Mouse (Mus musculus): Measurements from ENCODE around the gene Cd82. TPM values are rescaled to one million over a fixed set of nuclear protein-coding genes. Genes with fewer than 3 reads are reported as not detected.

The Cd82 gene
- polyA plus RNA-seq, 1 experiment = 118 TPM

DNA sequence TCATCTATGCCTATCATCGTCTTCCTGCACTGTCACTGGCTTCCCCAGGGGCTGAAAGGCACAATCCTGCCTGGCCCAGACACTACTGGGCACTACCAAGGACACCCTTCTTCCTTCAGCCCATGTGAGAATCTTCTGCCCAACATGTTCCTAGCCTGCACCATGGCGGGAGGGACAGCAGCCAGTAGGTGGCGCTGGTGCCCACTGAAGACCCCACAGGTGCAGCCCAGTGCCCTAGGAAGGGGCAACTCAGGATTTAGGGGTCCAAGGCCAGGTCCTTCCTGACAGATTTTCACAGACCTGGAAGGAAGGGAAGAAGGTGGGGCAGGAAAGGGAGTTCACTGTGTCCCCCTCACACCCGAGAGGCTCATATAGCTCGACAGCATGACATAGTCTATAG is 47.7 kb downstream of the Cd82 start:
- H3K79me3 ChIP-seq (ENCODE audit: low read depth) = no peaks in the 10 kb centered on the region
- H3K4me3 ChIP-seq (ENCODE audit: insufficient read depth, poor library complexity, severe bottlenecking) = no peak overlapping the region
- peak; percentile 88 for TF ChIP-seq CTCF (IDR thresholded peaks at IDR 0.05; ENCODE audit: control insufficient read depth, insufficient read depth, insufficient read length)
- no peak for TF ChIP-seq MYOD1 (IDR thresholded peaks at IDR 0.05; ENCODE audit: control insufficient read depth, insufficient read length, low read depth)
- no peak overlapping the region for H3ac ChIP-seq (ENCODE audit: control insufficient read depth, insufficient read length, low read depth)
- H3K36me3 ChIP-seq (ENCODE audit: control insufficient read depth, insufficient read depth) = no peaks in the 10 kb centered on the region
- no peaks in the 10 kb centered on the region for H3K79me2 ChIP-seq (ENCODE audit: control insufficient read depth, insufficient read depth)
- peaks cover 4% of the 10 kb centered on the region for H3K27me3 ChIP-seq (ENCODE audit: control insufficient read depth, insufficient read depth, insufficient read length)

DNA sequence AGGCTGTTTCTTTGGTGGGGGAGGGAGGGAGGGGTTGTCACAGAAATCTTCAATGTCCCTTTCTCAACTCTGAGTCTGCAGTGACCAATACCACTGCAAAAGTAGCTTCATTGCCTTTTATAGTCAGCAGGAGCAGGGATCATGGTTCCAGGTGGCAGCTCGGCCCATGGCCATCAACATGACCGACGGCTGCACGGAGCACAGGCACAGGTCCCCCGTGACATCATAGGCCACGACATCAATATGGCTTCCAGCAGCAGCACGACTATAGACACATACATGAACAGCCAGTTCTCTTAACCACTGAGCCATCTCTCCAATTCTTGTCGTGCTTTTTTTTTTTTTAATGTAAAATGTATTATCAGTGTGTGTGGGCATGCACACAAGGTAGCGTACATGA is 48.8 kb downstream of the Cd82 start:
- H3K79me2 ChIP-seq (ENCODE audit: control insufficient read depth, insufficient read depth) = no peaks in the 10 kb centered on the region
- TF ChIP-seq MAX (IDR thresholded peaks at IDR 0.05) (no peak), CTCF (IDR thresholded peaks at IDR 0.05; ENCODE audit: control insufficient read depth, insufficient read depth, insufficient read length) (no peak)
- H3K4me3 ChIP-seq (ENCODE audit: insufficient read depth, poor library complexity, severe bottlenecking) = no peak overlapping the region
- peaks cover 5% of the 10 kb centered on the region for H3K27me3 ChIP-seq (ENCODE audit: control insufficient read depth, insufficient read depth, insufficient read length)
- no peaks in the 10 kb centered on the region for H3K36me3 ChIP-seq (ENCODE audit: control insufficient read depth, insufficient read depth)
- H3K79me3 ChIP-seq (ENCODE audit: low read depth) = no peaks in the 10 kb centered on the region
- H3ac ChIP-seq (ENCODE audit: control insufficient read depth, insufficient read length, low read depth) = no peak overlapping the region

DNA sequence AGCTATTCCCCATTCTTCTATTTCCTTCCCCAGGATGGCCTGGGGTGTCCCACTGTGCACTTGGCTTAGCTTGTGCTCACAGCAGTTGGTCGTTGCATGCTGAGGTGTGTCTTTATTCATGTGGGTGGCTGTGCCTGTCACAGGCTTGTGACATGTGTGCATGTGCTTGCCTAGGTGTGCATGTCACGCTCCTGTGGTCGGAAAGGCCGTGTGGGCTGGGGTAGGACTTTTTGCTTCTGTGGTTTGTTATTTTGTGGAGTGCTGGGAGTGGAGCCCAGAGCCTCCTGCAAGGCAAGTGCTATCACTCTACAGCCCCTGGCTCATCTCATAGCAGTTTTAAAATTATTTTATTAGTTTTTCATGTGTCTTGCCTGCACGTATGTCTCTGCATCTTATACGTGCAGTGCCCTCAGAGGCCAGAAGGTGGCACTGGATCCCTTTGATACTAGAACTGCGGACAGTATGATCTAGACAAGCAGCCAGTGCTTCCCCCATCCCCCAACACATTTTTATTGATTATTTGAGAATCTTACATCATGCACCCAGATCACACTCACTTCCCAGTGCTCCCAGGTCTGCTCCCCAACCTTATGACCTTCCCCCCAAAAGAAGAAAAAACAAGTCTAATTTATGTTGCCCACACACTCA is 49.4 kb downstream of the Cd82 start:
- TF ChIP-seq MYOD1 (IDR thresholded peaks at IDR 0.05; ENCODE audit: control insufficient read depth, insufficient read length, low read depth) (no peak), MYOG (IDR thresholded peaks at IDR 0.05; ENCODE audit: control insufficient read depth, extremely low read depth, insufficient read length) (no peak), FOSL1 (IDR thresholded peaks at IDR 0.05; ENCODE audit: insufficient read depth, low read length, poor library complexity, severe bottlenecking) (no peak), USF1 (IDR thresholded peaks at IDR 0.05; ENCODE audit: low read depth) (no peak), CTCF (IDR thresholded peaks at IDR 0.05; ENCODE audit: control insufficient read depth, insufficient read depth, insufficient read length) (peak; percentile 67), MAX (IDR thresholded peaks at IDR 0.05) (no peak)
- Histone ChIP-seq H3K36me3 (ENCODE audit: control insufficient read depth, insufficient read depth) (no peaks in the 10 kb centered on the region), H3K27me3 (ENCODE audit: control insufficient read depth, insufficient read depth, insufficient read length) (peaks cover 10% of the 10 kb centered on the region), H3K4me3 (ENCODE audit: insufficient read depth, poor library complexity, severe bottlenecking) (no peak overlapping the region), H3K79me2 (ENCODE audit: control insufficient read depth, insufficient read depth) (no peaks in the 10 kb centered on the region), H3K79me3 (ENCODE audit: low read depth) (no peaks in the 10 kb centered on the region), H3ac (ENCODE audit: control insufficient read depth, insufficient read length, low read depth) (no peak overlapping the region)

DNA sequence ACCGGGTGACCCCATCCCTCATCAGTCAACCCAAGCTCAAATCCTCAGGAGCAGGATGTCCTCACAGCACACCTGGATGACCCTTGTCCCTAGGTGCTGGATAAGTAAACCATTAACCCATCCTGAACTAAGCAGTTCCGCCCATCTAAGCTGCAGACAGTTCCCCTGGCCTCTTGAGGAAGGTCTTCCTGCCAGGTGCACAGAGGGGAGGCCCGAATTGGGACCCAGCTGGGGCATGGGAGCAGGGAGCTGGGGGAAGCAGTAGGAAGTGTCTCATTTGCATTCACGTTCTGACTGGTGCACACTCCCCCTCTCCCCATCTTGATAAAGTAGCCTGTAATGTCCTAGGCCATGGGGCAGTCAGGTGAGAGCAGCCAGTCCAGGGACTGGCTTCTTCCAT is 50.8 kb downstream of the Cd82 start:
- TF ChIP-seq MAX (IDR thresholded peaks at IDR 0.05) = no peak
- TF ChIP-seq MYOD1 (IDR thresholded peaks at IDR 0.05; ENCODE audit: control insufficient read depth, insufficient read length, low read depth) = no peak
- TF ChIP-seq USF1 (IDR thresholded peaks at IDR 0.05; ENCODE audit: low read depth) = no peak
- TF ChIP-seq CTCF (IDR thresholded peaks at IDR 0.05; ENCODE audit: control insufficient read depth, insufficient read depth, insufficient read length) = no peak
- TF ChIP-seq MYOG (IDR thresholded peaks at IDR 0.05; ENCODE audit: control insufficient read depth, extremely low read depth, insufficient read length) = no peak
- TF ChIP-seq CEBPB (IDR thresholded peaks at IDR 0.05; ENCODE audit: low read depth) = no peak
- TF ChIP-seq FOSL1 (IDR thresholded peaks at IDR 0.05; ENCODE audit: insufficient read depth, low read length, poor library complexity, severe bottlenecking) = no peak
- no peaks in the 10 kb centered on the region for H3K79me3 ChIP-seq (ENCODE audit: low read depth)
- no peak overlapping the region for H3ac ChIP-seq (ENCODE audit: control insufficient read depth, insufficient read length, low read depth)
- H3K79me2 ChIP-seq (ENCODE audit: control insufficient read depth, insufficient read depth) = no peaks in the 10 kb centered on the region
- H3K4me3 ChIP-seq (ENCODE audit: insufficient read depth, poor library complexity, severe bottlenecking) = no peak overlapping the region
- peaks cover 11% of the 10 kb centered on the region for H3K27me3 ChIP-seq (ENCODE audit: control insufficient read depth, insufficient read depth, insufficient read length)
- H3K36me3 ChIP-seq (ENCODE audit: control insufficient read depth, insufficient read depth) = no peaks in the 10 kb centered on the region

DNA sequence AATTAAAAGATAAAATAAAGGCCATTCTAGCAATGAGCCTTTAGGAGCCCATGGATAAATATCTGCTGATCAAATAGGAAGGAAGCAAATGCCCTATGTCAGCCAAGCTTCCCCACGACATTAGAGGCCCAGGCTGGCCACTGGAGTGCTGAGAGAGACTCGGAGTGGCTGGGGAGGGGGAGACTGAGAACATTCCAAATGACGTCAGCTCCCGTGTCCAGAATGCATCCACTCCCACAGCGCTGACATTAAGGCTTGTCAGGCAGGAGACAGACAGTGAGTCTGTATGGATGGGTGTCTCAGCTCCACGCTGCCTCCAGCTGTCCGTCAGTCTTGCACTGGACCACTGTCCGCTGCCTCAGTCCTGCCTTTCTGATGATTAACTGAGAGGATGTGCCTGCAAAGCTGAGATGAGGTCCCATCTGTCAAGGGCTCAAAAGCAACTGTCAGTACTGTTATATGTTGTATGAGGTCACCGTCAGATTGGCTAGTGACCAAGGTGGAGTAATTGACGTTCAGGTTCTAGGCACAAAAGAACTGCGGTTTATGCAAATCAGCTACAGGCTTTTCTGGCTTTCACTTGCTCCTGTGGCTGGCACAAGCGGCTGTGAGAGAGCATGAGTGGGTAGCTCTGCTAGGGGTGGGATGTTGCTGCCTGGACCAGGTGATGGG is 51.9 kb downstream of the Cd82 start:
- Histone ChIP-seq H3K79me3 (ENCODE audit: low read depth) (no peaks in the 10 kb centered on the region), H3K27me3 (ENCODE audit: control insufficient read depth, insufficient read depth, insufficient read length) (peaks cover 21% of the 10 kb centered on the region), H3ac (ENCODE audit: control insufficient read depth, insufficient read length, low read depth) (no peak overlapping the region), H3K4me3 (ENCODE audit: insufficient read depth, poor library complexity, severe bottlenecking) (no peak overlapping the region), H3K79me2 (ENCODE audit: control insufficient read depth, insufficient read depth) (no peaks in the 10 kb centered on the region), H3K36me3 (ENCODE audit: control insufficient read depth, insufficient read depth) (no peaks in the 10 kb centered on the region)
- TF ChIP-seq CTCF (IDR thresholded peaks at IDR 0.05; ENCODE audit: control insufficient read depth, insufficient read depth, insufficient read length) (no peak), CEBPB (IDR thresholded peaks at IDR 0.05; ENCODE audit: low read depth) (no peak), USF1 (IDR thresholded peaks at IDR 0.05; ENCODE audit: low read depth) (no peak), MYOG (IDR thresholded peaks at IDR 0.05; ENCODE audit: control insufficient read depth, extremely low read depth, insufficient read length) (no peak), FOSL1 (IDR thresholded peaks at IDR 0.05; ENCODE audit: insufficient read depth, low read length, poor library complexity, severe bottlenecking) (no peak), MYOD1 (IDR thresholded peaks at IDR 0.05; ENCODE audit: control insufficient read depth, insufficient read length, low read depth) (no peak), MAX (IDR thresholded peaks at IDR 0.05) (no peak)

DNA sequence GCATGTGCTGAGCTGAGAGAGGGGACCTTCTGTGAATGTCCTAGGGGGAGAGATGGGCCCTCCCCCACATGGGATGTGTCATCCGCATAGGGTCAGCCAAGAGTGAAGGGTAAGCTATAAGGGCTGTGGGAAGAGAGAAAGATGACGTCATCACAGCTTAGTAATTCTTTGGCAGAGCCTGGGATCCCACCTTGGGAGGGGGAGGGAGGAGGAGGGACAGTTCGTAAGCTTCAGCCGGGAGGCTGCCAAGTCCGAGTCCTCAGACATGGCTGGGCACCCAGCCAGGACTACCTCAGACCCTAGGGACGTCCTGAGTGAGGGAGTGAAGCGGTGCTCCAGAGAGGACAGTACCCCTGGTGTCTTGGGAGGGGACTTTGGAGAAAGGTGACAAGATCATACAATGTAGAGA is 57.9 kb downstream of the Cd82 start:
- Histone ChIP-seq H3K4me3 (ENCODE audit: insufficient read depth, poor library complexity, severe bottlenecking) (no peak overlapping the region), H3K36me3 (ENCODE audit: control insufficient read depth, insufficient read depth) (no peaks in the 10 kb centered on the region), H3K79me2 (ENCODE audit: control insufficient read depth, insufficient read depth) (no peaks in the 10 kb centered on the region), H3K27me3 (ENCODE audit: control insufficient read depth, insufficient read depth, insufficient read length) (peaks cover 25% of the 10 kb centered on the region), H3ac (ENCODE audit: control insufficient read depth, insufficient read length, low read depth) (no peak overlapping the region), H3K79me3 (ENCODE audit: low read depth) (no peaks in the 10 kb centered on the region)
- TF ChIP-seq CEBPB (IDR thresholded peaks at IDR 0.05; ENCODE audit: low read depth) (no peak), USF1 (IDR thresholded peaks at IDR 0.05; ENCODE audit: low read depth) (no peak), MYOG (IDR thresholded peaks at IDR 0.05; ENCODE audit: control insufficient read depth, extremely low read depth, insufficient read length) (no peak), FOSL1 (IDR thresholded peaks at IDR 0.05; ENCODE audit: insufficient read depth, low read length, poor library complexity, severe bottlenecking) (no peak), MYOD1 (IDR thresholded peaks at IDR 0.05; ENCODE audit: control insufficient read depth, insufficient read length, low read depth) (no peak), MAX (IDR thresholded peaks at IDR 0.05) (no peak), CTCF (IDR thresholded peaks at IDR 0.05; ENCODE audit: control insufficient read depth, insufficient read depth, insufficient read length) (no peak)
